Mouse (Mus musculus) ovary, adult 2 months (tissue): ENCODE results near the gene Nfe2l2. TPM values are rescaled to one million over a fixed set of nuclear protein-coding genes. Genes with fewer than 3 reads are reported as not detected.

Experiments used
- polyA plus RNA-seq: library from polyadenylated mRNA; depleted of rRNA; stranded (reverse); fragments of >200 nt; gene quantifications from 2 replicates; pipeline ENCODE4 v1.2.3, GENCODE M21; 2012; rRNA removed

Nfe2l2 gene
- 50.7 and 58.2 TPM in 2 replicates for polyA plus RNA-seq

GRCm38 (mm10) chr2:75704234-75705161 lies at the start of gene Nfe2l2:
Gene Nfe2l2 (minus strand): TSS chr2:75704641.

GRCm38 (mm10) chr2:75658727-75659628 lies 45.5 kb downstream of the Nfe2l2 start, which contains the start of gene Hnrnpa3:
Gene Hnrnpa3 (plus strand): TSS chr2:75659261.

Other genes with a start within 250 kb of the Nfe2l2 start
- 10.0 and 14.7 TPM in 2 replicates for gene Hnrnpa3, start 45.4 kb downstream of the Nfe2l2 start, polyA plus RNA-seq
- 5.5 and 7.4 TPM in 2 replicates for gene Agps, start 127.5 kb upstream of the Nfe2l2 start, polyA plus RNA-seq
- gene Ttc30b, start 233.9 kb upstream of the Nfe2l2 start, polyA plus RNA-seq: 23.4 and 26.6 TPM in 2 replicates